Mouse (Mus musculus): ENCODE results near the gene Ylpm1.

Ylpm1 gene

DNA sequence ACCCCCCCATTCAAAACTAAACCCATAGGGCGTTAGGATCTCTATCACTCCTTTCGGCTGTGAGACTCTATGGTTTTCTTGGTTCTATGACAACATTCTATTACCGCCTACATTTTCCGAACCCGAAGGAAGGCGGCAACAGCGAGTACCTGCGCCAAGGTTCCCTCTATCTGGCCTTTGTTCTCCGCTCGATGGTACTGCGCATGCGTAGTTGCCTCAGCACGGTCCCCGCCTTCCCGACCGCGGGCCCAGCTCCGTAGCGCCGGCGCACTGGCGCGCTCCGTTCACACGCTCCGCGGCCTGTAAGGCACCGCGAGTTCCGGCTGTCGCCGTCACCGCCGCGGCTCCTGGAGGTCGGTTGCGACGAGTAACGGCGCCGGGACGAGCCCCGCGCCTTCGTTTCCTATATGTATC, at the start of gene Ylpm1:
TSS of gene Ylpm1 (plus strand) at position 239 of the 414 bp plus-strand sequence.
- under 1% methylated on average over 45 of the region's 45 CpGs for WGBS

DNA sequence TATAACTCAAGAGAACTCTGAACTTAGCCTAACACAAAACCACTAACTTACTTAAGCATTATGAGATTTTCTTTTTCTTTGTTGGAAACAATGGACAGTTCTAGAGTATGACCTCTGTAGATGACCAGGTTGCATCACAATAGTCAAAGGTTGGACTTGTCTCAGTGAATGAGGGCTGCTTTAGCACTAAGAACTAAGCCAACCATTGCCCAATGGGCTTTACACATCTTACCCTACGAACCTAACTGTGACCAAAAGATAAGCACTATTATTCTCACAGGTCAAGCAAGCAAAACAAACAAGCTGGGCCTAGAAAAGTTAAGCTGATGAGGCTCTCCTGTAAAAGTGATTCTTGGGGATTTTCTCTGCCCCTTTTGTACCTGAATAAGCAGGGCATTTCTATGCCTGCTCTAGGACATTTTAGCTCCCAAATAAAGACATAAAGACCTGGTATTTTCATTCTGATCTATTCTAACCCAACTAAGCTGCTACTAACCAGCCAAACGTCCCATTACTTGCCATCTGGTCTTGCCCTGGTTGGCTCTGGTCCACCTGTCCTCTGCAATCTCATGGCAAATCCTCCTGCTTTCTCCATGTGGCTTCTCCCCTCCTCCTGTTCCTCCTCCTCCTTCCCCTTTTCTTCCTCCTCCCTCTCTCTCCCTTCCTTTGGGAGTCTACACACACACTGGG, 48.1 kb upstream of the Ylpm1 start:
- WGBS = 61% methylated on average over 2 of the region's 2 CpGs

DNA sequence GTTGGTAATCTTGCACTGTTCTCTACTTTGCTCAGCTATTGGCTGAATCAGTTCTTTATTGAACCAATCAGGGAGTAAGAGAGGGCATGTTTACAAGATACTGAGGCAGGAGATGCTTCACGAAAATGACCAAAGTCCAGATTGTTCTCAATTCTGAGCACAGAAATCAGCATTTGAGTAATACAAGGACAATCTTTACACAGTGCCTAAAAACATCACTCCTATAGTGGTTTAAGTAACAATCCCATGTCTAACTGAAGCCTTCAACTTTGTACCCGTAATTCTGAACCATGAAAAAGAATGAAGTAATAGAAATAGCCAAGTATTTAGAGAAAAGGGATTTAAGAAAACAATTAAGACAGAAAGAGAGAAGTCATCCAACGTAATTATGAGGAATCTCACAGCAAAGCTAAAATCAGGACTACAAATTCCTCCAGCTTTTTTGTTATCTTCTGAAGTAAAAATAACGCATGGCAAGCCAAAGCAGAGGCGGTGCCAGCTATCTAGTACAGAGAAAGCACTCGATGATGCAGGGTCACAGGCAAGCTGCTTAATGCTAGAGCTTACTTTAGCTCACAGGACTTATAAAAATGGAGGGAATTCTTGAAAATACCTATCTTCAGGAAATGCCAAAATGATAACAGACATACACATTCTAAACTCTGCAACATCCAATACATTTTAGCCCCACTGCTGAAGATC, 47.4 kb upstream of the Ylpm1 start:
- WGBS = 51% methylated on average over 6 of the region's 6 CpGs

DNA sequence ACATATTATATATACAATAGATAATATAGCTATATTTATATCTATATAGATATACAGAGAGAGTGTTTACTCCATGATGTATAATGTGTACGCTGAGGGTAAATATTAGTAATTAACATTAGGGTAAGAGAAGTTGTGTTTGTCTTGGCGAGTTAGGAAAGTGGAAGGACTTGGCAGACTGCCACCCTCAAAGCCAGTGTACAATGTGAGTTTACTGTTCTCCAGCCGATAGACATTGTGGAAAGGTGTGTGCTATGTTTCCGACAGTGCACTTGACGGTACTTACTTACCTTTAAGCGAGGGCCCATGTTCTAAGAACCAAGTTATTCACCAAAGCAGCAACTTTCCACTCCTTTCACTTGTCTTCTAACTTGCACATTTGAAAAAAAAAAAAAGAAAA, 45.4 kb upstream of the Ylpm1 start:
- WGBS = 73% methylated on average over 6 of the region's 6 CpGs

DNA sequence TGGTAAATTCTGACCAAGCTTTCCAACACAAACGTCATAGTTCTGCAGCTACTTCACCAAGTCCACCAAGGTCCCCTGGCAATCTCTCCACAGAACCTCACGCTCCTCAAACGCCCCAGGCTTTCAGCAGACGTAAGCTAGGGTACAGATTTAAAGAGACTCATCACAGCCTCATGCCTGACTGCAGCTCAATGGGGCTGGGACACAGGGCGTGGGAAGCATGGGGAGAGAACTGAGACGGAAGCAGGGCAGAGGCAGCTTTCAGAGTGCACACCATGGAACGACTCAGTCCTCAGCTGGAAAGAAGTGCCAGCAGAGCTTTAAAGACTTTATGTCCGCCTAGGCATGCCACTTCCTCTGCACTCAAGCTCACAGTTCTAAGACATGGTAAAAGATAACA, 44.6 kb upstream of the Ylpm1 start:
- 45% methylated on average over 8 of the region's 8 CpGs for WGBS

DNA sequence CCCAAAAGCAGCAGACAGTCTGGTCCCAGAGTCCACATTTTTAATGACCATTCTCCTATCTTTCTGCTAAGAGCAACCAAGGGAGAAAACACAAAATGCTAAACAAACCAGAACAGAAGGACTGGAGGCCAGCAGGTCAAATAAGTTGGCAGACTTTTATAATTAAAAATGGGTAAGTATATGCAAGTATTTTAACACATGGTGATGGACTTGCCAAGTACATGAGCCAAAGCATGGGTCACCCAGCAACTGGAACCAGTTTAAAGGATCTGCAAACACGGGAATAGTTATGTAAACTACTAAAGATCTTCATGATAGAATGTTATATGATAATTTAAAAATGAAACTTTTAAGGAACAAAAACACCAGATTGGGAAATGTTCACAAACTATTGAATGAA, 43.8 kb upstream of the Ylpm1 start:
- 37% methylated on average over 1 of the region's 1 CpGs for WGBS

DNA sequence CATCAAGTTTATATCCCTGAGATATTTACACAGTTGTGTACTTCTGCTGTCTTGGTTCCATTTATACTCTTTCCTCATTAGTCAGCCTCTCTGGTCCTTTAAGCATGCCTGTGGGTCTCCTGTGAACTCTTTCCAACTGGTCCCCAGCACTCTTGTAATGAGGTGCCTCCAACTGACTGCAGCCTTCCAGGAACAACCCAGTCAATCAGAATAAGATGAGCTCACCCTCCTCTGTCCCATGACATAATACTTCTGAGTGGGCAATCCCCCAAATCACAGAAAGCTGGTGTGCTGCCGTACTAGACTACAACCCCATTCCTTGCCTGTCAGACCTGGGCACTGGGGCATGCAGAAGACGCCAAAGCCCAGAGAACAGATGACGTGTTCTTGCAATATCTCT, 39.8 kb upstream of the Ylpm1 start:
- 71% methylated on average over 3 of the region's 3 CpGs for WGBS

DNA sequence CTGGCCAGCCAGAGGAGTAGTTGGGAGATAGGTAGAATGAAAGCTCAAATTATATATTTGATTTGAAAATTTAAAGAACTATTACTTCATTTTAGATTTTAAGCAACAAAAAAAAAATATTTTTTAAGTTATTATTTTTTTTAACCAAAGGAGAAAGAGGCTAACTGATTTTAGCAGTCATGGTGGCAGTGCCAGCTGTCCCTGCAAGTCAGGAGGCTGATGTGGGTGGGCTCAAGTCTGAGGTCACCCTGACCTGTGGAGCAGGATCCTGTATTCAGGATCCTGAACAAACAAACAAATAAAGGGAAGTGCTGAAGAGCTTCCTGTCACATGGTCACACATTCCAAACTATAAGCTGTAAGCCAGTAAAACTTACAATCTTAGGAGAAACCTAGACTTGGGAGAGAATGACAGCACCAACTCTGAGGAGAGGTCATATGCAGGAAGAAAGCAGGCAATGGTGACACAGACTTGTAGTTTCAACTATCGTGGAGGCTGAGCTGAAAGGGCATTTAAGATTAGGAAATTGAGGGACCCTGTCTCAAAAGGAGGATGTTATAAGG, 37.2 kb upstream of the Ylpm1 start:
- WGBS = 80% methylated on average over 1 of the region's 1 CpGs

DNA sequence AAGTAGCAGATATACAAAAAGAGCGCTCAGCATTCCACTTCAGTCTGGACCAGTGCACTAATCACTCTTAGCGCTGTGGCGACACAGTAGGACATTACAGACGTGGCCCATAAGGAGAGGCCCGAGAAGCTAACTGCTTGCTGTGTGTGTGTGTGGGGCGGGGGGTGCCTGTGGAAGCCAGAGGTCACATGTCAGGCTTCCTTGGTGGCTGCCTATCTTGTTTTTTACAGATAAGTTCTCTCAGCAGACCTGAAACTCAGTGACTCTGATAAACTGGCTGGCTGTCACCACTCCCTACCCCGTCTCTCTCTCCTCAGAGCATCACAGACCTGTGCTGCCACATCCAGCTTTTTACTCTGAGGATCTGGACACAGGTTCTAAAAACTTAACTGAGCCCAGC, 33.5 kb upstream of the Ylpm1 start:
- WGBS = 84% methylated on average over 7 of the region's 7 CpGs

DNA sequence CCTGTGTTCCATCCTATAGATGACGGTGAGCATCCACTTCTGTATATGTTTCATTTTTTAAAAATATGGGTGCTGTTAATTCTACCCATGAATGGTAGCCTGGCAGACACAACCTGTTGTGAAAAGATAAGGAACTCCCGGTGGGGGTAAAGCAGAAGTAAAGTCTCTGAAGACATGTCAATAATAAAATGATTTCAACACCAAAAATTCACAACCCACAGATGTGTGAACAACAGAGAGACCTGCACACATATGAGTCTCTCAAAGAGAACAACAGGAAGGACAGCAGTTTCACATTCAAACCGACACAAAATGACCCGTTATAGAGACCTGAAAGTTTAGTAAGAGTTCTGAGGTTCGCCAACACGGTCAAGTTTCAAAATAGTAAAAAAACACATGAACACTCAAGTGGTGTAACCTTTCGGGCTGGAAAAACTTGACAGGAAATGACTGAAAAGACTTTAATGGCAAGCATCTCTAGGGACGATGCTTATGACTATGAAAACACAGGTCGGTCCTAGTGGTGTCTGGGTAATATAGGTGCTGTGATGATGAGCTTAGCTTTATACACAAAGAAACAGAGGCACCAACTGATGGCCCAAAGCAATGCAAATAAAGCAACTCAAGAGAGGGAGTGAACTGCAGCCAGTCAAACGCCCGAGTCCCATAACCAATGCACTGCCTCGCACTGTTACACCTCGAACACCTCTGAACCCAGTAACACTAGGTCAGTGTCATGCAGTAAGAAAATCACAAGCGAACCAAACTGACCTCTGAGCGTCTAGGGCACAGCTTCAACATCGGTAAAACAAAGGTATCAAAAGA, 27.1 kb upstream of the Ylpm1 start:
- 77% methylated on average over 16 of the region's 16 CpGs for WGBS

DNA sequence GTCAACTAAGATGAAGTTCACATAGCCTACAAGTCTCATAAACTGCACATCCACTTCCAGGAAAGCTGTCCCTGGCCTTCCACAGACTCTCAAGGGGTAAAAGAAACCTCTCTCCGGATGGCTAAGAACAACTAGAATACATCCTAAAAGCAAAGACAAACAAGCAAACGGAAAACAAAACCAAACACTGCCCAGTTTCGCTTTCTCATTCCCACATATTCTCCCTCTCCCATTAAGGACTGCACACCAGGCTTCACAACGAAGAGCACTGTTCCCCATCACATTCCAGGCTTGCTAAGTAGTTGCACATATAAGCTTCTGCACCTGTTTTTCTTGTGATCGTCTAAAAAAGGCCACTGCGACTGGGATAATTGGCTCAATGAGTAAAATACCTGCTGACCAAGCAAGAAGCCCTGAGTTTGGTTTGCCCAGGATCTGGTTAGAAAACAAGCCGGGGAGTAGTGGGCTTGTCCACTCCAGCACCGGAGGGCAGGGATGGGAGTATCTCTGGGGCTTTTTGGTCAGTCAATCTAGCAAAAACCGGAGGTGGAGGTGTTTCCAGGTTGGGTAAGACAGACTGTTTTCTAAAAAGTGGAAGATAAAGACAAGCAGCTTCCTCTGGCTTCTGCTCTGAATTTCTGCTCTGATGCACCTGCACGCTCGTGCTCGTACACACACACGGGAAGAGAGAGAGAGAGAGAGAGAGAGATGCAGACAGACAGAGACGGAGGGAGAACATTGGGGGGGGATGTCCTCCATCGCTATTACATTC, 26.3 kb upstream of the Ylpm1 start:
- 19% methylated on average over 15 of the region's 15 CpGs for WGBS

DNA sequence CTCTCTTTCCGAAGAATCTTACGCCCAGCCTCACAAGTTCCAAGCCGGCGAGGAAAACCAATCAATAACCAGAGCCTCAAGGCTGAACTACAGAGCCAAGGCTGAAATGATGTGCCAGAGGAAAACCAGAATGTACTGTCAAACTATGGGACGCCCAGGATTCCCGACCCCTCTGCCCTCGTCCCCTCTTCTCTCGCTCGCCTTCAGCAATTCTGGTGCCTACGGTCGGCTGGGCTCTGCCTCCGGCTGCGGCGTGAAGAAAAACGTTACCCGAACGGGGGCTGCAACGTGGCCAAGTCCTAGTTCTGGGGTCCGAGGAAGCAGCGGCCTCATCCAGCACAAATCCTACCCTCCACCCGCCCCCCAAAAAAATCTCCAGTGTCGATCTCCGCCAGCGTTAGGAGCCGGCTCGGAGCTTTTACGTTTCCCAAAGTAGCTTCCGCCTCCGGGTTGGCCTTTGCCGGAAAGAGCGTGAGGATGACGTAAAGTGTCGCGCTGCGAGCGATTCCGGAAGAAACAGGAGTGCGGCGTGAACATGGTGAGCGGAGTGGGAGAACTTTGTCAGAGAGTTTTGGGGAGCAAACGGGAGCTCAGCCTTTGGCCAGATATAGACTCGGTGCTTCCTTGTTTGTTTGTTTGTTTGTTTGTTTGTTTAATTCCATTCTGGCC, 25.6 kb upstream of the Ylpm1 start, which contains the start of the genes Fcf1 and Arel1:
TSS of gene Fcf1 (plus strand) at position 470 of the 669 bp plus-strand sequence.
TSS of gene Arel1 (minus strand) at position 473 of the 669 bp plus-strand sequence.
- WGBS = under 1% methylated on average over 42 of the region's 42 CpGs

DNA sequence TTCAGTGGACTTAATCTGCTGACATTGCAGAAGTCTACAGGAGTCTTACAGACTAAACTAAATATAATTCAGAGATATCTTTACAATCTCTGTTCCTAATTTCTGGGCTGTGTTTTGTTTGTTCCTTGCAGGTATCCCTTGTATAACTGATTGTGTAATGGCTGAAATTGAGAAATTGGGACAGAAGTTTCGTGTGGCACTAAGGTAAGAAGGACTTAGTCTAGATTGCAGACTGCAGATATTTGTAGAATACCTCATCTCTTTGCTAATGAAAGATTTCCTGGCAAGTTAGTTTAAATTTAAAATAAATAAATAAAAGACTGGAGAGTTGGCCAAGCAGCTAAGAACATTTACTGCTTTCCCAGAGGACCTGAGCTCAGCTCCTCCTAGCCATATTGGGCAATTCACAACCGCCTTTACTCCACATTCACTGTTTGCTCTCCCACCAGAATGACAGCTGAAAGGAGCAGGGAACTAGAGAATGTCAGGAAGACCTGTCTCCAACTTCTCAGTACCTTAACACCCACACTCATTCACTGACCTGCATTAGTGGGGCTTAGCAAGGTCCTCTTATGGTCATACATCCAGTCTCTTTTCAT, 16.8 kb upstream of the Ylpm1 start:
- 91% methylated on average over 2 of the region's 2 CpGs for WGBS

DNA sequence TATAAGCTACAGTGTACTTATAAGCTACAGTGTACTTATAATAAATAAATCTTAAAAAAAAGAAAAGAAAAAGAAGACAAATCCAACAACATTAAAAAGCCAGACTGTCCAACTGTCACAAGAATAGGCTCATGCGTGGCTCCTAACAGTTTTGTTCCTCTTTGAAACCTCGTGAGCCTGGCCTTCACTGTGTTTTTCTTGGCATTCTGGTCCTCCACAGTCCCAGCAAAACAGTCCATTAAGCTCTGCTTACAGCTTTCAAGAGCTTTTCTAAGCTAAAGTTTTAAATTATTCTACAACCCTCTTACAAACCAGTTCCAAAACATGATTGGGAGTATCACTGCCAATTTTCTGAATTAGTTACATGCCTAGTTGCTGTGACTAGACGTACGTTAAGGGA, 6.7 kb upstream of the Ylpm1 start:
- 54% methylated on average over 4 of the region's 4 CpGs for WGBS

DNA sequence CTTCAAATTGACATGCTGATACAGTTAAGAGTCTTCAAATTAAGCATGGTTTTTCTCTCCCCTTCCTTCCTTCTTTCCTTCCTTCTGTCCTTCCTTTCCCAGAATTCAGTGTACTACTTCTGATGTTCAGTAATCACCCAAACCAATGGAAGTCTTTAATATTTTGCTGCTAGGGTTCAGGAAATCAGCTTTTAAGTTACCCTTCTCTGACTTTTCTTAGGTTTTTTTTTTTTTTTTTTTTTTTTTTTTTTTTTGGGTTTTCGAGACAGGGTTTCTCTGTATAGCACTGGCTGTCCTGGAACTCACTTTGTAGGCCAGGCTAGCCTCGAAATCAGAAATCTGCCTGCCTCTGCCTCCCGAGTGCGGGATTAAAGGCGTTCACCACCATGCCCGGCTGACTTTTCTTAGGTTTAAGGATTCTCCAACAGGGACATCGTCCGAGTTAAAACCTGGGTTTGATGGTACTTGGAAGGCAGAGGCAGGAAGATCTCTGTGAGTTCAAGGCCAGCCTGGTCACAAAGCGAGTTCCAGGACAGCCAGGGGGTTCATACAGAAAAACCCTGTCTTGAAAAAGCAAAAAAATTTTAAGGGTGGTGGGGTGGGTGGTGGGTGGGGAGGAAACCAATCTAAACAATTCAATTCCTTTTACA, 884 bp upstream of the Ylpm1 start:
- 92% methylated on average over 9 of the region's 9 CpGs for WGBS

DNA sequence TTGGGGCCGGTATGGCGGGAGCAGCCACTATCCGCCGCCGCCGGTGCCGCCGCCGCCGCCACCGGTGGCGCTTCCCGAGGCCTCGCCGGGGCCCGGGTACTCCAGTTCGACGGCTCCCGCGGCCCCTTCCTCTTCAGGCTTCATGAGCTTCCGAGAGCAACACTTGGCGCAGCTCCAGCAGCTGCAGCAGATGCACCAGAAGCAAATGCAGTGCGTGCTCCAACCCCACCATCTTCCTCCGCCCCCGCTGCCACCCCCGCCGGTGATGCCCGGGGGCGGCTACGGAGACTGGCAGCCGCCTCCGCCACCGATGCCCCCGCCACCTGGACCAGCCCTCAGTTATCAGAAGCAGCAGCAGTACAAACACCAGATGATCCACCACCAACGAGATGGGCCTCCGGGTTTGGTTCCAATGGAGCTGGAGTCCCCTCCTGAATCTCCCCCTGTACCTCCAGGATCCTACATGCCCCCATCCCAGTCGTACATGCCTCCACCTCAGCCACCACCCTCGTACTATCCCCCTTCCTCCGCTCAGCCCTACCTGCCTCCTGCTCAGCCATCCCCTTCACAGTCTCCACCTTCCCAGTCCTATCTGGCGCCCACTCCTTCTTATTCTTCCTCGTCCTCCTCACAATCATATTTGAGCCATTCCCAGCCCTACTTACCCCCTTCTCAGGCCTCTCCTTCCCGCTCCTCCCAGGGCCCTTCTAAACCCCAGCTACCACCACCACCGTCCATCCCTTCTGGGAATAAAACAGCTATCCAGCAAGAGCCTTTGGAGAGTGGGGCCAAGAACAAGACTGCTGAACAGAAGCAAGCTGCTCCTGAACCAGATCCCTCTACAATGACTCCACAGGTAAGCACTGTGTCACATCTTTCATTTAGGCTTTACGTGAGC, 629 bp downstream of the Ylpm1 start:
- WGBS = 1% methylated on average over 44 of the region's 44 CpGs

DNA sequence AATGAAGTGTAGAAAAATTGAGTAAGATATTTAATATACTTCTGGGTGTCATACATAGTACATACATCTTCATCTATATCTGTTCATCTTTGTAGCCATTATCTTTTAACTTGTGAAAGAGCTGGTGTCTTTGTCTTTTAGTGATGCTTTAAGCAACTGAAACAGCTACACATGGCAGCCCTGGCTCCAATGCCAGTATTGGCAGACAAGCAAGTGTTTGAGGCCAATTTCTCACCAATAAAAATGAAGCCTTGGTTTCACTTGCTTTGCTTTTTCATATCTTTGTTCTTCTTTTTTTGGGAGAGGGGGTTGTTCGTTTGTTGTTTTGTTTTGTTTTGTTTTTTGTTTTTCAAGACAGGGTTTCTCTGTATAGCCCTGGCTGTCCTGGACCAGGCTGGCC, 10.1 kb downstream of the Ylpm1 start:
- 22% methylated on average over 1 of the region's 1 CpGs for WGBS

DNA sequence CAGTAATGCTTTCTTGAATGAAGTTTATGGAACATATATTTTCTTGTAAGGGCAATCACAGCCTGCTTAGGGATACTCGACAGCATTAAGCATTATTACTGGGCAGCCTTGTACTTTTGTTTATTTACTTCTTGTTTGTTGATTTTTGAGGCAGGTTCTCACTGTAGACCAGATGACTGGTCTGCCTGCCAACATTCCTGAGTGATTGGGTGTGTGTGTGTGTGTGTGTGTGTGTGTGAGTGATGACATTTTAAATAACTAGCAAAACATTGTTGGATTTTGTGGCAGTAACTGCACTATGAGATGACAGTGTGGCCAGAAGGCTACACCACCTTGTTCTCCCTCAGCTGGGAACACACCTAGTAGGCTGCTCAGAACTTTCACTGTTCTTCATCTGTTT, 13.7 kb downstream of the Ylpm1 start:
- WGBS = 62% methylated on average over 1 of the region's 1 CpGs

DNA sequence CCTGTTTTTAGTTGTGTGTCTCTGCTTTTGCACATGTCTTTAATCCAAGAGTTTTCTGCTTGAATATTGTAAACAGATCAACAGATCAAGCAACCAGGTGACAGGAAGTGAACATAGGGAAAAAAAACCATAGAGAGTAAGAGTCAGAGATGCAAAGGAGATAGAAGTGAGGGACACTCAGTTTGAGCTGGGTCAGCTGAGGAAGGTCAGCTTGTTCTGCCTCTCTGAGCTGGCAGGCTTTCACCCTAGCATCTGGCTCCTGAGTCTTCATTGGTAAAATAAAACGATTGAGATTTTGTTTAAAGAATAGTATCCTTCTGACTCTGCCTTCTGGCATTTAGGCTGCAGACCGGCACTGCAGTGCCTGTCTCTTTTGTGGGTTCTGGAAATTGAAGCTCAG, 14.4 kb downstream of the Ylpm1 start:
- WGBS = 57% methylated on average over 2 of the region's 2 CpGs

Measured in cerebral cortex, adult 2 months (tissue).